Mouse (Mus musculus) stomach, embryonic 15.5 days (tissue): ENCODE measurements at regions not wholly inside any gene's neighbourhood (a gene's known extent, or its start where the extent isn't known, plus 50 kb on each side); places are given as distances from the start of the nearest gene placed in this dataset.

Experiments used
- ATAC-seq: fragments of 200-750 bp; cut with Nextera tagmentation; 2 replicates; pipeline ENCODE4 v1.8.0; 2017; ENCODE audit warnings: low read depth, moderate number of reproducible peaks, moderate TSS enrichment; ENCODE audit not compliant: insufficient read depth, low FRiP score
- H3K27ac ChIP-seq: fragments of 300-500 bp; sonication (generic); 2 replicates; pipeline ENCODE4 v1.5.1; 2015; ENCODE audit warnings: mild to moderate bottlenecking, inconsistent platforms
- H3K27me3 ChIP-seq: fragments of 300-500 bp; sonication (generic); replicated peaks from 2 replicates; pipeline ENCODE4 v1.6.1; 2015; ENCODE audit warnings: inconsistent platforms
- H3K36me3 ChIP-seq: fragments of 300-500 bp; sonication (generic); 2 replicates; pipeline ENCODE4 v1.6.1; 2015; ENCODE audit warnings: inconsistent platforms
- H3K4me1 ChIP-seq: fragments of 300-500 bp; sonication (generic); 2 replicates; pipeline ENCODE4 v1.6.1; 2015; ENCODE audit warnings: inconsistent platforms
- H3K4me2 ChIP-seq: fragments of 300-500 bp; sonication (generic); 2 replicates; pipeline ENCODE4 v1.6.1; 2015; ENCODE audit warnings: mild to moderate bottlenecking, inconsistent platforms
- H3K4me3 ChIP-seq: fragments of 300-500 bp; sonication (generic); replicated peaks from 2 replicates; pipeline ENCODE4 v1.5.1; 2015; ENCODE audit warnings: inconsistent platforms
- H3K9ac ChIP-seq: fragments of 300-500 bp; sonication (generic); 2 replicates; pipeline ENCODE4 v1.6.1; 2015; ENCODE audit warnings: inconsistent platforms
- H3K9me3 ChIP-seq: fragments of 300-500 bp; sonication (generic); 2 replicates; pipeline ENCODE4 v1.6.1; 2016; ENCODE audit warnings: inconsistent platforms
- WGBS: fragments of 180-500 bp; shearing (Covaris S2); methylation state at CpG from one replicate; pipeline ENCODE4 v1.1.7; 2015; 5-methylcytosine and 5-hydroxymethylcytosine counted together

GRCm38 (mm10) chr4:137216908-137217497 lies 60.3 kb upstream of the Wnt4 start:
- H3K9ac ChIP-seq, result no peak overlapping the region
- H3K4me2 ChIP-seq, result no peak overlapping the region
- no peak for ATAC-seq
- H3K27ac ChIP-seq, result no peak overlapping the region
- H3K4me3 ChIP-seq, result no peak overlapping the region
- H3K9me3 ChIP-seq, result no peaks in the 10 kb centered on the region
- H3K27me3 ChIP-seq, result no peaks in the 10 kb centered on the region
- WGBS, result 50% methylated on average over 9 of the region's 9 CpGs
- H3K4me1 ChIP-seq, result peaks cover 5% of the 10 kb centered on the region
- no peaks in the 10 kb centered on the region for H3K36me3 ChIP-seq

GRCm38 (mm10) chr4:137214573-137214972 lies 62.7 kb upstream of the Wnt4 start:
- peaks cover 21% of the 10 kb centered on the region for H3K4me1 ChIP-seq
- no peaks in the 10 kb centered on the region for H3K9me3 ChIP-seq
- H3K27ac ChIP-seq, result no peak overlapping the region
- no peak for ATAC-seq
- no peak overlapping the region for H3K4me3 ChIP-seq
- no peak overlapping the region for H3K9ac ChIP-seq
- 67% methylated on average over 8 of the region's 8 CpGs for WGBS
- H3K4me2 ChIP-seq, result no peak overlapping the region
- H3K36me3 ChIP-seq, result no peaks in the 10 kb centered on the region
- H3K27me3 ChIP-seq, result no peaks in the 10 kb centered on the region

GRCm38 (mm10) chr4:137212846-137213245 lies 64.4 kb upstream of the Wnt4 start:
- no peak for ATAC-seq
- Histone ChIP-seq H3K9me3 (no peaks in the 10 kb centered on the region), H3K36me3 (no peaks in the 10 kb centered on the region), H3K4me1 (peaks cover 21% of the 10 kb centered on the region), H3K4me3 (no peak overlapping the region), H3K4me2 (no peak overlapping the region), H3K9ac (no peak overlapping the region), H3K27ac (no peak overlapping the region), H3K27me3 (no peaks in the 10 kb centered on the region)
- WGBS, result 38% methylated on average over 9 of the region's 9 CpGs

- ATAC-seq, result 0 out of 2 replicates have a peak, but pooled peaks have one; percentile 41
Measured at GRCm38 (mm10) chr4:137212106-137212505, 65.2 kb upstream of the Wnt4 start.

GRCm38 (mm10) chr4:137211288-137211687 lies 66.0 kb upstream of the Wnt4 start:
- 71% methylated on average over 4 of the region's 4 CpGs for WGBS
- H3K36me3 ChIP-seq, result no peaks in the 10 kb centered on the region
- H3K27me3 ChIP-seq, result no peaks in the 10 kb centered on the region

More at GRCm38 (mm10) chr4:137212106-137212505, 65.2 kb upstream of the Wnt4 start:
- Histone ChIP-seq H3K4me3 (no peak overlapping the region), H3K27ac (no peak overlapping the region), H3K27me3 (no peaks in the 10 kb centered on the region), H3K4me2 (peak overlapping the region; percentile 21; the same call in 1 of the 2 replicates), H3K4me1 (peaks cover 21% of the 10 kb centered on the region), H3K9ac (no peak overlapping the region), H3K9me3 (no peaks in the 10 kb centered on the region), H3K36me3 (no peaks in the 10 kb centered on the region)
- WGBS, result 16% methylated on average over 14 of the region's 14 CpGs

GRCm38 (mm10) chr4:137210525-137210924 lies 66.8 kb upstream of the Wnt4 start:
- H3K4me3 ChIP-seq, result no peak overlapping the region
- H3K9ac ChIP-seq, result no peak overlapping the region
- no peak for ATAC-seq
- peaks cover 21% of the 10 kb centered on the region for H3K4me1 ChIP-seq
- no peaks in the 10 kb centered on the region for H3K36me3 ChIP-seq
- 68% methylated on average over 4 of the region's 4 CpGs for WGBS
- no peaks in the 10 kb centered on the region for H3K9me3 ChIP-seq
- H3K4me2 ChIP-seq, result no peak overlapping the region
- no peaks in the 10 kb centered on the region for H3K27me3 ChIP-seq
- H3K27ac ChIP-seq, result no peak overlapping the region

More at GRCm38 (mm10) chr4:137211288-137211687, 66.0 kb upstream of the Wnt4 start:
- H3K27ac ChIP-seq, result no peak overlapping the region
- H3K4me2 ChIP-seq, result no peak overlapping the region
- H3K4me1 ChIP-seq, result peaks cover 21% of the 10 kb centered on the region
- no peak for ATAC-seq
- H3K9me3 ChIP-seq, result no peaks in the 10 kb centered on the region
- no peak overlapping the region for H3K4me3 ChIP-seq
- no peak overlapping the region for H3K9ac ChIP-seq

GRCm38 (mm10) chr4:137200968-137201367 lies 76.3 kb upstream of the Wnt4 start:
- ATAC-seq, result peak; percentile 36; the same call in 1 of the 2 replicates
- Histone ChIP-seq H3K9me3 (no peaks in the 10 kb centered on the region), H3K36me3 (no peaks in the 10 kb centered on the region), H3K4me2 (no peak overlapping the region), H3K27me3 (no peaks in the 10 kb centered on the region), H3K27ac (peak overlapping the region; percentile 40; the same call in 1 of the 2 replicates), H3K4me1 (no peaks in the 10 kb centered on the region), H3K9ac (no peak overlapping the region), H3K4me3 (no peak overlapping the region)
- WGBS, result 67% methylated on average over 7 of the region's 7 CpGs

- Histone ChIP-seq H3K4me2 (no peak overlapping the region), H3K9me3 (no peaks in the 10 kb centered on the region), H3K27me3 (no peaks in the 10 kb centered on the region), H3K4me1 (no peaks in the 10 kb centered on the region), H3K36me3 (no peaks in the 10 kb centered on the region), H3K9ac (no peak overlapping the region), H3K4me3 (no peak overlapping the region), H3K27ac (peak overlapping the region; percentile 40; the same call in 1 of the 2 replicates)
- no peak for ATAC-seq
- WGBS, result 72% methylated on average over 9 of the region's 9 CpGs
Measured at GRCm38 (mm10) chr4:137200426-137200825, 76.9 kb upstream of the Wnt4 start.

- no peak for ATAC-seq
- whole genome bisulfite sequencing, result 48% methylated on average over 5 of the region's 5 CpGs
- Histone ChIP-seq H3K9me3 (no peaks in the 10 kb centered on the region), H3K4me1 (no peaks in the 10 kb centered on the region), H3K27ac (no peak overlapping the region), H3K27me3 (no peaks in the 10 kb centered on the region), H3K36me3 (no peaks in the 10 kb centered on the region), H3K4me2 (no peak overlapping the region), H3K9ac (no peak overlapping the region), H3K4me3 (no peak overlapping the region)
Measured at GRCm38 (mm10) chr4:137196491-137196974, 80.8 kb upstream of the Wnt4 start.

GRCm38 (mm10) chr4:137194106-137194505 lies 83.2 kb upstream of the Wnt4 start:
- Histone ChIP-seq H3K4me3 (no peak overlapping the region), H3K36me3 (no peaks in the 10 kb centered on the region), H3K4me1 (no peaks in the 10 kb centered on the region), H3K27me3 (no peaks in the 10 kb centered on the region), H3K27ac (no peak overlapping the region), H3K9me3 (no peaks in the 10 kb centered on the region), H3K4me2 (no peak overlapping the region), H3K9ac (no peak overlapping the region)
- no peak for ATAC-seq
- 81% methylated on average over 11 of the region's 11 CpGs for WGBS

- Histone ChIP-seq H3K36me3 (no peaks in the 10 kb centered on the region), H3K4me2 (no peak overlapping the region), H3K27me3 (no peaks in the 10 kb centered on the region), H3K9me3 (no peaks in the 10 kb centered on the region), H3K27ac (no peak overlapping the region), H3K4me1 (no peaks in the 10 kb centered on the region), H3K4me3 (no peak overlapping the region), H3K9ac (no peak overlapping the region)
- 78% methylated on average over 10 of the region's 10 CpGs for WGBS
- no peak for ATAC-seq
Measured at GRCm38 (mm10) chr4:137190625-137191024, 86.7 kb upstream of the Wnt4 start.

GRCm38 (mm10) chr4:137189801-137190200 lies 87.5 kb upstream of the Wnt4 start:
- Histone ChIP-seq H3K27me3 (no peaks in the 10 kb centered on the region), H3K27ac (no peak overlapping the region), H3K9ac (no peak overlapping the region), H3K4me3 (no peak overlapping the region), H3K36me3 (no peaks in the 10 kb centered on the region), H3K9me3 (no peaks in the 10 kb centered on the region), H3K4me2 (no peak overlapping the region), H3K4me1 (no peaks in the 10 kb centered on the region)
- ATAC-seq, result no peak
- 88% methylated on average over 4 of the region's 4 CpGs for WGBS
